Mouse (Mus musculus) myocyte (in vitro differentiated cells): Measurements from ENCODE around the gene Asb2. TPM values are rescaled to one million over a fixed set of nuclear protein-coding genes. Genes with fewer than 3 reads are reported as not detected.
A peak's percentile ranks its signal among the peaks of the same experiment; 100 is the strongest.

Experiments used
- H3K27me3 ChIP-seq: one replicate; pipeline ENCODE4 v1.6.1; 2011; ENCODE audit not compliant: control insufficient read depth, insufficient read depth, insufficient read length
- H3K36me3 ChIP-seq: one replicate; pipeline ENCODE4 v1.6.1; 2011; ENCODE audit not compliant: control insufficient read depth, insufficient read depth
- H3K4me2 ChIP-seq: one replicate; pipeline ENCODE4 v1.6.1; 2011; ENCODE audit warnings: low read depth, control low read depth
- H3K4me3 ChIP-seq: one replicate; pipeline ENCODE4 v1.5.1; 2011; ENCODE audit warnings: mild to moderate bottlenecking, control low read depth, moderate library complexity
- H3K79me2 ChIP-seq: one replicate; pipeline ENCODE4 v1.6.1; 2011; ENCODE audit not compliant: control insufficient read depth, insufficient read depth
- H3ac ChIP-seq: one replicate; pipeline ENCODE4 v1.6.1; 2011; ENCODE audit not compliant: control insufficient read depth, insufficient read length
- CEBPB ChIP-seq: IDR thresholded peaks from 2 replicates; pipeline ENCODE4 v1.6.1; 2011; ENCODE audit warnings: mild to moderate bottlenecking, moderate library complexity; ENCODE audit not compliant: poor library complexity, insufficient read depth, severe bottlenecking
- E2F4 ChIP-seq: IDR thresholded peaks from one replicate; pipeline ENCODE4 v1.6.1; 2011; ENCODE audit warnings: mild to moderate bottlenecking, control low read depth, moderate library complexity; ENCODE audit not compliant: insufficient read depth
- MAX ChIP-seq: IDR thresholded peaks from one replicate; pipeline ENCODE4 v1.6.1; 2011; ENCODE audit warnings: low read depth, mild to moderate bottlenecking, control low read depth
- MYOD1 ChIP-seq, 3 experiments: IDR thresholded peaks; one replicate each; pipeline ENCODE4 v1.6.1; 2011; ENCODE audit warnings: control low read depth in 2 of 3, low read depth in 2 of 3, mild to moderate bottlenecking in 2 of 3, moderate library complexity in 1 of 3; ENCODE audit not compliant: insufficient read length in 2 of 3, control insufficient read depth in 1 of 3
- MYOG ChIP-seq, 3 experiments: IDR thresholded peaks; one replicate each; pipeline ENCODE4 v1.6.1; 2011; ENCODE audit warnings: control low read depth in 2 of 3, low read depth in 2 of 3, mild to moderate bottlenecking in 2 of 3; ENCODE audit not compliant: insufficient read length in 2 of 3, control insufficient read depth in 1 of 3, insufficient read depth in 1 of 3
- POLR2A ChIP-seq: IDR thresholded peaks from one replicate; pipeline ENCODE4 v1.6.1; 2011; ENCODE audit warnings: low read depth, mild to moderate bottlenecking, control low read depth, moderate library complexity; ENCODE audit not compliant: insufficient read length
- POLR2AphosphoS2 ChIP-seq: IDR thresholded peaks from one replicate; pipeline ENCODE4 v1.6.1; 2011; ENCODE audit warnings: low read depth, control low read depth; ENCODE audit not compliant: insufficient read length
- REST ChIP-seq: IDR thresholded peaks from one replicate; pipeline ENCODE4 v1.6.1; 2011; ENCODE audit warnings: mild to moderate bottlenecking, control low read depth, moderate library complexity; ENCODE audit not compliant: insufficient read depth, insufficient read length
- SRF ChIP-seq: IDR thresholded peaks from one replicate; pipeline ENCODE4 v1.6.1; 2011; ENCODE audit warnings: low read depth; ENCODE audit not compliant: control insufficient read depth, insufficient read length
- TCF12 ChIP-seq: IDR thresholded peaks from one replicate; pipeline ENCODE4 v1.6.1; 2011; ENCODE audit warnings: mild to moderate bottlenecking, control low read depth; ENCODE audit not compliant: poor library complexity, insufficient read depth, severe bottlenecking
- TCF3 ChIP-seq: IDR thresholded peaks from one replicate; pipeline ENCODE4 v1.6.1; 2011; ENCODE audit warnings: low read depth, control low read depth; ENCODE audit not compliant: insufficient read length
- USF1 ChIP-seq: IDR thresholded peaks from one replicate; pipeline ENCODE4 v1.6.1; 2011; ENCODE audit warnings: low read depth, mild to moderate bottlenecking, control low read depth, moderate library complexity
- polyA plus RNA-seq: library from polyadenylated mRNA; unstranded; fragments of >200 nt; fragmentation: generic; extraction: Trizol; gene quantifications from one replicate; pipeline ENCODE4 v1.2.1, GENCODE M21; 2012; ENCODE audit warnings: missing spikeins

Gene Asb2
- polyA plus RNA-seq, 1 experiment: 27.8 TPM

DNA sequence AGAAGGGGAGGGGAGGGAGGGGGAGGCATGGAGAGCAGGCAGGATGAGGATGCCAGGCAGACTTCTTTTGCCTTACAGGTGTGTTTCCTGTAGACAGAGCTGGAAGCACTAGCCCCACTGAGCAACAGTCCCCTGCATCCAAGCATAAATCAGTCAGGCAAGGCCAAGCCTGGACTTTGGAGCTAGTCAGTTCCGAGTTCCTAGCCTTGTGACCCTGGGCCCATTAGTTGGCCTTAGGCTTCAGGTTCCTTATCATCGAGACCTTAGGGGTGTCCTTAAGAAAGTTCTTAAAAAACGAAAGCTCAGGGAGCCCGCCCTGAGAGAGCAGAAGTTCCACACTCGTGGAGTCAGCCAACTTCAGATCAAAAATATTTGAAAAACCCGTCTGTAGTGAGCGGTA lies 10.9 kb downstream of the Asb2 start:
- Histone ChIP-seq H3K36me3 (no peaks in the 10 kb centered on the region), H3ac (no peak overlapping the region), H3K79me2 (no peaks in the 10 kb centered on the region), H3K27me3 (no peaks in the 10 kb centered on the region), H3K4me3 (no peak overlapping the region), H3K4me2 (no peak overlapping the region)
- TF ChIP-seq REST: no peak
- TF ChIP-seq E2F4: no peak
- TF ChIP-seq POLR2AphosphoS2: no peak
- no peak for TF ChIP-seq SRF
- no peak for TF ChIP-seq CEBPB
- no peak for TF ChIP-seq POLR2A
- TF ChIP-seq TCF3: no peak
- no peak for TF ChIP-seq MYOD1 (IDR thresholded peaks at IDR 0.05; ENCODE audit: control insufficient read depth in 1 of 3, insufficient read length in 2 of 3, low read depth in 2 of 3)
- TF ChIP-seq MYOG (IDR thresholded peaks at IDR 0.05; ENCODE audit: control insufficient read depth in 1 of 3, insufficient read depth in 1 of 3, insufficient read length in 2 of 3, low read depth in 2 of 3): no peak
- TF ChIP-seq USF1: no peak
- TF ChIP-seq MAX: no peak
- TF ChIP-seq TCF12: no peak

DNA sequence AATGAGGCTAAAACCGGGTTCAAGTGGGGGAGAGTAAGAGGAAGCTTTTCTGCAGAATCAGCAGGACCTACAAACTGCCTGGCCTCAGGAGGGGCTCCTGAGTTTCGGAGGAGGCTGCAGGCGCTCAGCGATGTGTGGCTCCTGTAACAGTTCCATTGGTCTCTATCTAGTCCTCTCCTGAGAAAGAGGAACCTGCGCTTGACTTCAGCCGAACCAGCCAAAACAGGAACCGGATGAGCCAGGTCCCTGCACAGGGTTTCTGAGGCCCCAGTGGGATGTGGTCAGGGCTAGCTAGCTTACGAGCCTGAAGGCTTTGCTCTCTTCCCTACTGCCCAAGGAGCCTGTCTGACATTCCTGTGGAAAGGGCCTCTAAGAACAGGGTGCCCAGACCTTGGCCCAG lies 12.3 kb downstream of the Asb2 start:
- Histone ChIP-seq H3K4me2 (no peak overlapping the region), H3ac (no peak overlapping the region), H3K36me3 (no peaks in the 10 kb centered on the region), H3K27me3 (no peaks in the 10 kb centered on the region), H3K79me2 (no peaks in the 10 kb centered on the region), H3K4me3 (no peak overlapping the region)
- no peak for TF ChIP-seq TCF3
- no peak for TF ChIP-seq MAX

DNA sequence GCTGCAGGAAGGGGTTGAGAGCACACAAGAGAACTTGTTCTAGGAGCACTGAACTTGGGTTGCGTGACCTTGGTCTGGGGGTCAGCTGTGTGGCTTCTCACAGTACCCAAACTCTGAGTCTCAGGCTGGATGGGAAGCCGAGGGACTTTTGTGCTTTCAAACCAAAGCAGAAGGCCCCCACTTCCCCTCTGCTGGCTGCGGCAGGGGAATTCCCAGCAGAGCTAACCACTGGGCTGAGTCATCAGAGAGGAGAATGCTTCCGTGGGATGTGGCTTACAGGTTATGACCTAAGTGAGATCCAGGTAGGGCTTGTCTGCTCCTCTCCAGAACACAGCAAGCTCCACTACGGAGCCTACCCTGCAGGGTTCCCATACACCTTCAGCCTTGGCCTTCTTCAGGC lies 14.6 kb downstream of the Asb2 start:
- Histone ChIP-seq H3K79me2 (no peaks in the 10 kb centered on the region), H3K4me3 (no peak overlapping the region), H3K27me3 (no peaks in the 10 kb centered on the region), H3ac (no peak overlapping the region), H3K4me2 (no peak overlapping the region), H3K36me3 (no peaks in the 10 kb centered on the region)
- TF ChIP-seq SRF (no peak), POLR2AphosphoS2 (no peak), MYOG (IDR thresholded peaks at IDR 0.05; ENCODE audit: control insufficient read depth in 1 of 3, insufficient read depth in 1 of 3, insufficient read length in 2 of 3, low read depth in 2 of 3) (no peak), REST (no peak)

DNA sequence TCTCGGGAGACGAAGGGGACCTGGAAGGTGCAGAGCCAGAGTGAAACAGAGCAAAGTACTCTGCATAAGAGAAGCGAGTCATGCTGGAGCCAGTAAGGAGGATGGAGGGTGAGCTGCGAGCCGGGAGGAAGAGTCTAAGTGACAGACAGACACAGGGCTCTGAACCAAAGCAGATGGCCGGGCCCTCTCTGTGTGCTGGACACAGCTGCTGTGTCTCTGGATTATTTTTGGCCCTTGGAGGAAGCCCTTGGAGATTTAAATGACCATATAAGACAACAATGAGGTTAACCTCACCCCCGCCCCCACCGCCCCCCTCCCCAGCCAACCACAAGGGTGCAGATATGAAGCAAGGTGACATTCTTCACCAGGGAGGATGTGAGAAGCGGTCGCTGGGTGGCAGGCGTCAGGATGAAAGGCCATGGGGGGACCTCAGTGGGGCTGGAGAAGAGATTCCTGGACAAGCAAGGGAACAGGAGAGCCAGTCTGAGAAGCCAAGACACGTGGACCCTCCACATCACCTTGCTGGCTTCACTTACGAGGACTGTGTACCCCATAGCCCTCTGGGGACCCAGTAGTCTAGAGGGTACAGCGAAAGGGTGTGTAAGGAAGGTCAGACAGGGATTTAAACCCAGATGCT lies 17.5 kb downstream of the Asb2 start:
- H3K27me3 ChIP-seq: no peaks in the 10 kb centered on the region
- no peaks in the 10 kb centered on the region for H3K36me3 ChIP-seq
- peak overlapping the region; percentile 71 for H3K4me2 ChIP-seq
- no peak overlapping the region for H3K4me3 ChIP-seq
- H3K79me2 ChIP-seq: no peaks in the 10 kb centered on the region
- no peak overlapping the region for H3ac ChIP-seq
- TF ChIP-seq MYOD1 (IDR thresholded peaks at IDR 0.05; ENCODE audit: control insufficient read depth in 1 of 3, insufficient read length in 2 of 3, low read depth in 2 of 3) (peak; percentile 66 to 85 (median 82)), SRF (peak; percentile 38), TCF3 (no peak), MYOG (IDR thresholded peaks at IDR 0.05; ENCODE audit: control insufficient read depth in 1 of 3, insufficient read depth in 1 of 3, insufficient read length in 2 of 3, low read depth in 2 of 3) (peak; percentile 57 to 88 (median 86)), TCF12 (peak; percentile 68)

DNA sequence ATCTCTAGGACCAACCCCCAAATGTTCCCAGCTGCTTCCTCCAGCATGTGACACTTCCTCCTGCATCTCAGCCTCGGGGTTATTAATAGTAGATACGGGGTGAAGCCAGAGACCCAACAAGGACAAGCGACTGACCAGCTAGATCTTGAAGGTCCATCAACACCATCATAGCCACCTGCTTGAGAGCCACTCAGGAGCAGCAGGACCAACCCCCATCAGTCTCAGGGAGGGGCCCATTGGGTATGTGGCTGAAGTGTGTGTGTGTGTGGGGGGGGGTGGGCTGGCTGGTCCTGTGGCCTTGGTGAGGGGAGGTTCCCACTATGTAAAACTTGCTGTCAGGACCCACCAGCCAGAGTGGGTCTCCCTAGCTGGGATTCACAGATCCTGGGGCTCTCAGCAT lies 19.0 kb downstream of the Asb2 start:
- Histone ChIP-seq H3K79me2 (no peaks in the 10 kb centered on the region), H3ac (no peak overlapping the region), H3K36me3 (no peaks in the 10 kb centered on the region), H3K4me2 (peak overlapping the region; percentile 71), H3K4me3 (no peak overlapping the region), H3K27me3 (no peaks in the 10 kb centered on the region)
- TF ChIP-seq CEBPB: no peak
- peak in 1 of 3 experiments; percentile 17 for TF ChIP-seq MYOD1 (IDR thresholded peaks at IDR 0.05; ENCODE audit: control insufficient read depth in 1 of 3, insufficient read length in 2 of 3, low read depth in 2 of 3)

DNA sequence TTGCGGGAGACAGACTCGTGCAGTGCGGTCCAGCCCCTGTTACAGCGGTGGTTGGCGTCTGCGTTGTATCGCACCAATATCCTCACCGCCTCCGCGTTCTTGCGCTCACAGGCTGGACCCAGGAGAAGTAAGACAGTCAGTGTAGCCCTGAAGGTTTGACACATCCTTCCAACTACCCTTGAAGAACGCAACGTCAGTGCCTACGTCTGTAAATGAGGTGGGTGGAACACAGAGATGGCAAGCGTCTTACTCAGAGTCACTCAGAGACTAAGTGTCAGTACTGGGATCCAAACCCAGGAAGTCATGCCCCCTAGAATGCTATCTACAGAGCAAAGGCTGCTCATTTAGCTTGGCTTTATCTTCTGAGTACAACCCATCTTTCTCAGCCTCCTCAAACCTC lies 22.4 kb downstream of the Asb2 start:
- H3K27me3 ChIP-seq: no peaks in the 10 kb centered on the region
- H3K79me2 ChIP-seq: no peaks in the 10 kb centered on the region
- no peaks in the 10 kb centered on the region for H3K36me3 ChIP-seq
- no peak overlapping the region for H3K4me2 ChIP-seq
- H3ac ChIP-seq: no peak overlapping the region
- no peak overlapping the region for H3K4me3 ChIP-seq
- no peak for TF ChIP-seq USF1
- TF ChIP-seq MYOG (IDR thresholded peaks at IDR 0.05; ENCODE audit: control insufficient read depth in 1 of 3, insufficient read depth in 1 of 3, insufficient read length in 2 of 3, low read depth in 2 of 3): no peak
- TF ChIP-seq TCF12: no peak
- TF ChIP-seq SRF: no peak
- no peak for TF ChIP-seq E2F4
- no peak for TF ChIP-seq POLR2AphosphoS2
- TF ChIP-seq MYOD1 (IDR thresholded peaks at IDR 0.05; ENCODE audit: control insufficient read depth in 1 of 3, insufficient read length in 2 of 3, low read depth in 2 of 3): no peak
- TF ChIP-seq POLR2A: no peak
- no peak for TF ChIP-seq REST
- TF ChIP-seq CEBPB: no peak
- no peak for TF ChIP-seq TCF3
- TF ChIP-seq MAX: no peak
